In genomic region chr11:32491079-32491478, GRCm38 (mm10) we compare ENCODE assay signal across 29 mouse cellular contexts. TPM values are rescaled to one million over a fixed set of nuclear protein-coding genes. Genes with fewer than 3 reads are reported as not detected.
"Had no signal": no experiment of that assay in that cellular context is flagged by ENCODE, and none has a peak within 500 bp of the region (broad histone marks: within the 10 kb centered on the region; RNA-seq: fewer than 3 reads in every experiment).

No protein-coding gene starts in this region.

- DNase-seq: cerebellum, postnatal 10 days; cerebellum, postnatal 14 days; cerebellum, postnatal 25 days; cerebellum, postnatal 36 days; embryo, embryonic 11 days; forebrain, postnatal 0 days; gastrocnemius, postnatal 10 days; gastrocnemius, postnatal 25 days; gastrocnemius, postnatal 36 days; heart, adult 11 months; heart, adult 18-20 months; heart, adult 2 months had no signal

- H3K36me3 ChIP-seq: embryonic facial prominence, embryonic 12.5 days; embryonic facial prominence, embryonic 13.5 days; forebrain, embryonic 15.5 days; heart, embryonic 10.5 days had no signal

- H3K9me3 ChIP-seq: embryonic facial prominence, embryonic 10.5 days; embryonic facial prominence, embryonic 12.5 days; embryonic facial prominence, embryonic 13.5 days; embryonic facial prominence, embryonic 15.5 days; forebrain, embryonic 10.5 days; forebrain, embryonic 12.5 days; forebrain, embryonic 13.5 days; forebrain, embryonic 15.5 days; heart, embryonic 10.5 days; heart, embryonic 12.5 days had no signal

- H3K4me1 ChIP-seq: forebrain, embryonic 10.5 days; forebrain, embryonic 13.5 days; forebrain, embryonic 15.5 days had no signal

- H3K4me2 ChIP-seq: embryonic facial prominence, embryonic 12.5 days; embryonic facial prominence, embryonic 13.5 days; embryonic facial prominence, embryonic 15.5 days; forebrain, embryonic 12.5 days; forebrain, embryonic 13.5 days; forebrain, embryonic 15.5 days; heart, embryonic 11.5 days; heart, embryonic 12.5 days had no signal

- H3K9ac ChIP-seq: embryonic facial prominence, embryonic 12.5 days; embryonic facial prominence, embryonic 13.5 days; embryonic facial prominence, embryonic 15.5 days; forebrain, embryonic 12.5 days; forebrain, embryonic 13.5 days; forebrain, embryonic 15.5 days; forebrain, postnatal 0 days; heart, embryonic 12.5 days had no signal

- H3K4me3 ChIP-seq: embryonic facial prominence, embryonic 10.5 days; embryonic facial prominence, embryonic 12.5 days; embryonic facial prominence, embryonic 13.5 days; embryonic facial prominence, embryonic 15.5 days; erythroblast, embryonic 14.5 days; forebrain, embryonic 10.5 days; forebrain, embryonic 12.5 days; forebrain, embryonic 13.5 days; forebrain, embryonic 15.5 days; heart, adult 2 months; heart, embryonic 10.5 days; heart, embryonic 12.5 days had no signal

- H3K27me3 ChIP-seq: embryonic facial prominence, embryonic 12.5 days; embryonic facial prominence, embryonic 13.5 days; embryonic facial prominence, embryonic 15.5 days; forebrain, embryonic 12.5 days; forebrain, embryonic 13.5 days; forebrain, embryonic 15.5 days; heart, embryonic 12.5 days had no signal

- H3K27ac ChIP-seq: embryonic facial prominence, embryonic 10.5 days; embryonic facial prominence, embryonic 13.5 days; embryonic facial prominence, embryonic 15.5 days; forebrain, embryonic 10.5 days; forebrain, embryonic 12.5 days; forebrain, embryonic 13.5 days; forebrain, embryonic 15.5 days; heart, adult 2 months; heart, embryonic 10.5 days had no signal

- ATAC-seq: forebrain, embryonic 13.5 days; forebrain, embryonic 14.5 days; forebrain, embryonic 15.5 days; forebrain, embryonic 16.5 days; forebrain, postnatal 0 days had no signal

RNA-seq across cellular contexts. Expression of gene Efcab9, which starts 40.8 kb away (rescaled TPM):
- total RNA-seq: common myeloid progenitor, adult 5-6 weeks; forebrain, postnatal 0 days; granulocyte monocyte progenitor cell, adult 5-6 weeks; heart, adult 2 months; heart, adult 8-10 months had no signal
- polyA plus RNA-seq: embryonic facial prominence, embryonic 10.5 days; embryonic facial prominence, embryonic 13.5 days; embryonic facial prominence, embryonic 15.5 days; erythroblast, embryonic 14.5 days; forebrain, embryonic 14.5 days; forebrain, embryonic 16.5 days; heart, adult 2 months; heart, embryonic 10.5 days had no signal
